Mouse (Mus musculus) monocyte, adult 59 days (primary cell): ENCODE results near the gene Vps39. TPM values are rescaled to one million over a fixed set of nuclear protein-coding genes. Genes with fewer than 3 reads are reported as not detected.

ENCODE experiments used
- total RNA-seq, 2 experiments: library from RNA; stranded (reverse); gene quantifications; one replicate each; pipeline ENCODE4 v1.2.4; 2023

The Vps39 gene
- total RNA-seq = 10 to 100 TPM; 37.5 to 67.9 TPM

GRCm38 (mm10) chr2:120352682-120353646 is at the start of gene Vps39:
TSS of gene Vps39 (minus strand) at chr2:120353137.

GRCm38 (mm10) chr2:120313976-120314375 is 39.0 kb downstream of the Vps39 start, which contains the start of gene Pla2g4f:
TSS of gene Pla2g4f (minus strand) at chr2:120314165.

GRCm38 (mm10) chr2:120288995-120289394 is 63.9 kb downstream of the Vps39 start, which contains the start of gene Pla2g4d:
TSS of gene Pla2g4d (minus strand) at chr2:120289197.

Other genes with a start within 250 kb of the Vps39 start
- gene Ehd4, start 198.5 kb downstream of the Vps39 start, total RNA-seq = 100 to 1,000 TPM; 178 to 188 TPM
- not detected for gene Pla2g4e, start 107.8 kb downstream of the Vps39 start, total RNA-seq
- not detected for gene Pla2g4d, start 63.9 kb downstream of the Vps39 start, total RNA-seq
- under 1 TPM; 0.50 to 0.97 TPM for gene Pla2g4f, start 39.0 kb downstream of the Vps39 start, total RNA-seq
- gene Ganc, start 50.8 kb upstream of the Vps39 start, total RNA-seq = 10 to 100 TPM; 36.8 to 39.3 TPM
- gene Tmem87a, start 51.0 kb upstream of the Vps39 start, total RNA-seq = 10 to 100 TPM; 37.7 to 42.7 TPM
- gene Capn3, start 102.9 kb upstream of the Vps39 start, total RNA-seq = under 1 TPM; 0.63 to 0.82 TPM
- 100 to 1,000 TPM; 102 to 108 TPM for gene Zfp106, start 210.7 kb upstream of the Vps39 start, total RNA-seq
- gene Snap23, start 214.5 kb upstream of the Vps39 start, total RNA-seq = 100 to 1,000 TPM; 111 to 112 TPM